Mouse (Mus musculus) A20 (cell line): ENCODE results near the gene Ppp1r13l.

Source experiments
- DNase-seq: peaks from one replicate; pipeline ENCODE4 v3.0.0-alpha.2; 2011; ENCODE audit warnings: low read depth, low spot score

Gene Ppp1r13l

DNA sequence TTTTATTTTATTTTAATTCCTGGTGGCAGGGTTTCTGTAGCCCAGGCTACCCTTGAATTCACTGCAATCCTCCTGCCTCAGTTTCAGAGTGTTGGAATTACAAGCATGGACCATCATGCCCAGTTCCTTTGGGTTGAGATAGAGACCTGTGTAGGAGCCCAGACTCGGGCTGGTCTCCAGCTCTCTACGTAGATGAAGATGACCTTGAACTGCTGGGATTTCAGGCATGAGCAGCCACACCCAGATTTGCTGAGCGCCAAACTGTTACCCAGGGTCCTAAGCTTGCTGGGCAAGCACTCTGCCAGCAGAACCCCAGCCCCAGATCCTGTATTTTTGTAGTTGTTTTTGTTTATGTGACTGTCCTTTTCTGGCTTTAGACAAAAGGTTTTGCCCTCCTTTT, 54.0 kb downstream of the Ppp1r13l start:
- DNase-seq, result no peak

DNA sequence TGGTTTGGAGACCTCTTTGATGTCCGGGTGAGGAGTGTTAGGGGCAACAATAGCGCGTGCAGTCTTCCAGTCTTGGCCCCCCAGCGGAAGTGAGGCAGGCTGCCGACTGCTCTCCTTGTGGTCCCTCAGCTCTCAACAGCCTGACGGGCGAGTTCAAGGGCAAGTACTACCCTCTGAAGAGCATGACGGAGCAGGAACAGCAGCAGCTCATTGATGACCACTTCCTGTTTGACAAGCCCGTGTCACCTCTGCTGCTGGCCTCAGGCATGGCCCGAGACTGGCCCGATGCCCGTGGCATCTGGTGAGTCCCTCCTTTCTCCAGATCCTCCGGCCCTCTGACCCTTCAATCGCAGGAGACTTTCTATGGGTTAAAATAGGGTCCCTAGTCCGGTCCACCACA, 57.0 kb downstream of the Ppp1r13l start:
- no peak for DNase-seq

DNA sequence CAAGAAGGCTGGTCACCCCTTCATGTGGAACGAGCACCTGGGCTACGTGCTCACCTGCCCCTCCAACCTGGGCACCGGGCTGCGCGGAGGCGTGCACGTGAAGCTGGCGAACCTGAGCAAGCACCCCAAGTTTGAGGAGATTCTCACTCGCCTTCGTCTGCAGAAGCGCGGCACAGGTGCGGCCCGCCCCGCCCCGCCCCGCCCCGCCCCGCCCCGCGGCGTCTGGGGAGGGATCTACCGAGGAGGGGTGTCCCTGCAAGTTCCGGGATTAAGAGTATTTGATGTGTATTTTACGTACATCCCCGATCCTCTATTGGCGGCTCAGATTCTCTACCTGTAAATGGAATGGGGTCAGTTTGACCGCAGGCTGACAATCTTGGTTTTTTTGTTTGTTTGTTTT, 60.6 kb downstream of the Ppp1r13l start:
- peak; percentile 74 for DNase-seq

DNA sequence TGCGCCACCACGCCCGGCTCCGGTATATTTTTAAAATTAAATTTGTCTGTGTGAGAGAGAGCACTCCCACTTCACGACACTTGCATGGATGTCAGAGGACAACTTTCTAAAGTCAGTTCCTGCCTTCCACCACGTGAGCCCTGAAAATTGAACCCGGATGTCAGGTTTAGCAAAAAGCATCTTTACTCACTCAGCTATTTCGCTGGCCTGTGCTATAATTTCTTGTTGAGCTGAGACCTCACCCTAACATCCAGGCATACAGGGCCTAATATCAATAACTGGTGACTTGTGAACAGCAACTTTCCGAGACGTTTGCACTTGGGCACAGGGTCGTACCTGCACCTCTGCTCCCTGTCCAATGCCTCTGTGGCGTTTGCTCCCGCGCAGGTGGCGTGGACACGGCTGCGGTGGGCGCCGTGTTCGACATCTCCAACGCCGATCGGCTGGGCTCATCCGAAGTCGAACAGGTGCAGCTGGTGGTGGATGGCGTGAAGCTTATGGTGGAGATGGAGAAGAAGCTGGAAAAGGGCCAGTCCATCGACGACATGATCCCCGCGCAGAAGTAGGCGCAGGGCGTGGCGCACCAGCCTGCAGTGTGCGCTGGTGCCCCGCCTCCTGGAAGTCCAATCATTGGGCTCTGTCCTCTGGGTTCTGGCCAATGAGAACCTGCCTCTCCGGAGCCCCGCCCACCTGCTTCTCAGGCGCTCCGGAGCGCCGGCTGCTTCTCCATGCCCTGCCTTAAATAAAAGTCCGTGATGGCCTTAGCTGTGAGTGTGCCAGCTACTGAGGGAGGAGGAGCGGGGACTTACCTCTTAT, 61.5 kb downstream of the Ppp1r13l start:
- DNase-seq, result peak; percentile 93

DNA sequence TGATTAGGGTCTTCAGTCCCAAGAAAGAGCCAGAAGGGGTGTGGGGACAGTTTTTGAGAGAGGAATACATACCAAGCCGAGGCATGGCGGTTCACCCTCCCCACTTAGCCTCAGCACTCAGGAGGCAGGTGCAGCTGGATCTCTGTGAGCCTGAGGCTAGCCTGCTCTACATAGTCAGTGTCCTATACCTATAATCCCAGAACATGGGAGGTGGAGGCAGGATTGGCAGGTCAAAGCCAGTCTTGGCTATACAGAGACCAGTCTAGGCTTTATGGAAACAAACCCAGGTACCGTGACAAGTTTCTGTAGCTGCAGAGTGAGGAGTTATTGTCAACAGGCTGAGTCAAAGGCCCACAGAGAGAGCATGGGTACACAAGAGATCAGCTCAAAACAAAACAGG, 63.5 kb downstream of the Ppp1r13l start:
- no peak for DNase-seq

DNA sequence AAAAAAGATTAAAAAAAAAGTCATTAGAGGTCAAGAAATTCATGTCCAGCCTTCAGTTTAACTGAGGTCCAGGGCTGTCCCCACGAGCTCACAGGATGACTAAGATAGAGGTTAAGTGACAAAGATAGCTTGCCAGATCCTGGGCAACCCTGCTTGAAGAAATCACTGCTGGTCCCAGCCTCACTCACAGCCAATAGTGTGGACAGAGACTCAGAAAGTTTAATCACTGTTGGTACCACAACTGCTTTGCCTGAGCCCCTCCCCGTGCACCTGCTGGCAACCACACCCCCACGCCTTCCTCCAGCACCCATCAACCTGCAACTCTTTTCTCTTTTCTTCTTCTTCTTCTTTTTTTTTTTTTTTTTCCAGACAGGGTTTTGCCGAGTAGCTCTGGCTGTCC, 64.5 kb downstream of the Ppp1r13l start:
- DNase-seq, result peak; percentile 20

DNA sequence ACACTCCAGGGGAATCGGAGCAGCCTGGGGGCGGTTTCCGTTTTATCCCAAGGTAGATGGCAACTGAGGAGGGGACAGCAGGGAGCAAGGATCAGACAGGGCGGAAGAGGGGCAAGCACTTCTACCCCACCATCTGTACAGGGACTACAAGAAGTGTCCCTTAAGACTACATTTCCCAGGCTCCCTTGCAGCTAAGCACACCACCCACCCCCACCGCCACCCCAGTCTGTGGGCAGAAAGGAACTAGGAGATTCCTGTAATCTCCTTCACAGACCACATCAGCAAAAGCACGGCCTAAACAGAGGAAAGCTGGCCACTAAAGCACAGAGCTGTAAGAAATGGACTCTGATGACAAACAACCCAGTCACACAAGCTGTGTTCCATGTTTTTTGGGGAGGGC, 66.8 kb downstream of the Ppp1r13l start:
- no peak for DNase-seq

DNA sequence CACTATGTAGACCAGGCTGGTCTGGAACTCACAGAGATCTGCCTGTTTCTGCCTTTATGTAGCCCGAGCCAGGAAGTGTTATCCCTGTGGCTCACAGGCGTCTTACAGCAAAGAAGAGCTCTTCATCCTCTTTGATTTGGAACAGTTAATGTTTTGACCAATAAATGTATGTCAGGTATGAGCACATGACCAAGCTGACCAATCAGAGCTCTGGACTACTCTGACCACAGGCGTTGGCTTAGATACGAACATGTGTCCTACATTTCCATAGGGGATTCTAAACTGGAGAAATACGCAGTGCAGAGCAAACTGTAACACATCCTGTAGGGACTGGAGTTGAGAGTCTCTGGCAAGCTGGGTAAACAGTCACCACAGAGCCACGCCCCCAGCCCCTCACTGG, 67.3 kb downstream of the Ppp1r13l start:
- DNase-seq, result no peak
